Mouse (Mus musculus) embryonic fibroblast, embryonic 13.5 days (primary cell): ENCODE measurements around the gene Ier3. TPM values are rescaled to one million over a fixed set of nuclear protein-coding genes. Genes with fewer than 3 reads are reported as not detected.

Experiments
- H3K27ac ChIP-seq: 2 replicates; pipeline ENCODE4 v1.5.1; 2012; ENCODE audit warnings: low read length, control low read depth, inconsistent platforms; ENCODE audit not compliant: insufficient read depth
- H3K4me1 ChIP-seq: 2 replicates; pipeline ENCODE4 v1.6.1; 2011; ENCODE audit warnings: low read length; ENCODE audit not compliant: control insufficient read depth, insufficient read depth
- H3K4me3 ChIP-seq: 2 replicates; pipeline ENCODE4 v1.5.1; 2011; ENCODE audit warnings: mild to moderate bottlenecking, control low read depth, low read length; ENCODE audit not compliant: insufficient read depth
- CTCF ChIP-seq: IDR thresholded peaks from 2 replicates; pipeline ENCODE4 v1.5.1; 2011; ENCODE audit warnings: mild to moderate bottlenecking, control low read depth, low read length, moderate library complexity, borderline replicate concordance; ENCODE audit not compliant: insufficient read depth
- POLR2A ChIP-seq: IDR thresholded peaks from 2 replicates; pipeline ENCODE4 v1.6.1; 2011; ENCODE audit warnings: low read depth, mild to moderate bottlenecking, control low read depth, low read length, moderate library complexity
- polyA plus RNA-seq: library from polyadenylated mRNA; stranded (reverse); fragments of >200 nt; gene quantifications from 2 replicates; pipeline ENCODE4 v1.2.4, GENCODE M21; 2011; ENCODE audit warnings: low read depth; ENCODE audit not compliant: missing spikeins, insufficient read length

Ier3 gene
- polyA plus RNA-seq, 1 experiment, result 82.6 TPM

DNA sequence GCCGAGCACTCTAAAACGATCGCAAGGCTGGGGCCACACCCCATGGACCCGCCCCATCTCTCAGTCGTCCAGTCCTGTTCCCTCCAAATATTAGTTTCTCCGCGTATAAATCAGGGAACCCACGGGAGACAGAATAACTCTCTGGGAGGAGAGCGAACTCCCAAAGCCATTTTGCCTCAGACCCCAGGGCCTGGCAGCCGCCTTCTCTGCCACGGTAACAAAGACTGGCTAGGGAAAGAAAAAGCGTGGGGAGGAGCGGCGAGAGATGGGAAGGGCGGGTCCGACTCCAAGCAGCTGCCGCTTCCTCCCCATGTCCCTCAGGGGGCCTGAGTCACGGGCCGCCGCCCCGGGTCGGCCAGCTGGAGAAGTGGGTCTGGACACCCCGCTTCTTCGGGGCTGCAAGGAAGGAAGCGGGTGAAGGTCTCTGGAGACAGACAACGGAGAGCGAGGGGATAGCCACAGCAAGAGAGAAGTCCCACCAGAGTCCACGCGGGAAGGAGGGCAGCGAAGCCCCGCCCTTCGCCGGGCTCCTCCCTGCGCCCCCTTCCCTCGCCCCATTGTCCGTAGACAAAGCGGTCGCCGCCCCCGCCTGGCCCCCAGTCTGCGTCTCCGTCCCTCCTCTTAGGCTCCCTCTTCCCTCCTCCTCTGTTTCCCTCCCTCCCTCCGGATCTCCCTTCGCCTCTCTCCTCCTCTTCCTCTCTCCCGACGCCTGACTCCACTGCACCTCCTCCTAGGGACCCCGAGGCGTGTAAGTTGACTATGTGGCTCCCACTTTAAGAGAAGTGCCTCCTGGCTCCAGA, 44.2 kb downstream of the Ier3 start, which contains the start of gene Ppp1r18:
TSS of gene Ppp1r18 (plus strand) at position 113 of the 800 bp plus-strand sequence.
- TF ChIP-seq POLR2A (peak; percentile 88), CTCF (no peak)
- Histone ChIP-seq H3K27ac (peak within 1 kb of the TSS; percentile 99), H3K4me1 (peaks cover 9% of the 10 kb centered on the region), H3K4me3 (peak within 1 kb of the TSS; percentile 95)

DNA sequence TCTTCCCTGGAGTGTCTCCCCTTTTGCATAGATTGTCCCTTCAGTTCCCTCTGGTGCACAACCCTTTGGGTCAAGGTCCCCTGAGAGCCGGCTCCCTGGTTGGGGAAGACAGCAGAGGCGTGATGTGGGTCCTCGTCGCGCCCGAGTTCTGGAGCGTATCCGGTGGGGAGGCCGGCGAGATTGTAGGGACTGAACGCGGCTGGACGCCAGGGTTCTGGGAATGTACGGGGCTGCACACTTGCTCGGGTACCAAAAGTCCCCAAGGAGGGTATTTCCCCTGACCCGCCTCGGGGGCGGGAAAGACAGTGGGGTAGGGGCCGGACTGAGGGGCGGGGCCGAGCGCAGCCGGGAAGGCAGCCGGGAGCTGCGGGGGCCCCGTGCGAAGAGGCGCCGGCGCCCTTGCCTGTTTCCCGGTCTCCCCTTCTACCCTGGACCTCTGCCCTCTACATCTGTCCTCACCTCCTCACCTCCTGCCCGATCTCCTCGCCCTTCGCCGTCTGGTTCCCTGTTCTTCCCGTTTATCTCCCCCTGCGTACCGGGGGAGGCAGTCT, 44.9 kb downstream of the Ier3 start:
- peak overlapping the region; percentile 95 for H3K4me3 ChIP-seq
- peak overlapping the region; percentile 99 for H3K27ac ChIP-seq
- TF ChIP-seq POLR2A (peak; percentile 77), CTCF (no peak)
- H3K4me1 ChIP-seq, result peaks cover 9% of the 10 kb centered on the region

DNA sequence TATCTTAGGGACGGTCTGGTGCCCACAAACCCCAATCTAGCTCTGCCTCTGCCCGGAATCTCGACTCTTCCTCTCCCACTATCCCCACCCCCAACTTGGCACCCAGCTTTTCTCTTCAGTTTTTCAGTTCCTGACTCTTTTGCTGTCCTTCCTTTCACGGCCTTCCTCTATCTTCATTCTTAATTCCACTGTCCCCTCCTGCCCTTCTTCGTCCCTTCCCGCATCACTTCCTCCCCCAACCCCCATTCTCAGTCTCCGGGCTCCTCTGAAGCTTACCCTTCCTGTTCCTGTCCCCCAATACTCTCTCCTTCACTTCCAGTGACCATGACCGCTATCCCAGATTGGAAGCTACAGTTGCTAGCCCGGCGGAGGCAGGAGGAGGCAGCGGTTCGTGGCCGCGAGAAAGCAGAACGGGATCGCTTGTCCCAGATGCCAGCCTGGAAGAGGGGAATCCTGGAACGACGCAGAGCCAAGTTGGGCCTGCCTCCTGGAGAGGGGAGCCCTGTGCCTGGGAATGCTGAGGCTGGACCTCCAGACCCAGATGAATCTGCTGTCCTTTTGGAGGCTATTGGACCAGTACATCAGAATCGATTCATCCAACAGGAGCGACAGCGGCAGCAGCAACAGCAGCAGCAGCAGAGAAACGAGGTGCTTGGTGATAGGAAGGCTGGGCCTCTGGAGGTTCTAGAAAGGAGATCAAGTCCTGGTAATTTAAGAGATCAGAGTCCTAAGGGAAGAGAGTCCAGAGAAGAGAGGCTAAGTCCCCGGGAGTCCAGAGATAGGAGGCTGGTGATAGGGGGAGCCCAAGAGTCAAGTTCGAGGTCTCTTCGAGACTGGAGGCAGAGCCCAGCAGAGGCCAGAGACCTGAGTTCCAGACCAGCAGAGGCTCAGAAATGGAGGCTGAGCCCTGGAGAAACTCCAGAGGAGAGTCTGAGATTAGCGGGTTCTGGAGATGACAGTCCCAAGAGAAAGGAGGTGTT, 45.7 kb downstream of the Ier3 start:
- H3K4me3 ChIP-seq, result peak overlapping the region; percentile 95
- peak overlapping the region; percentile 99 for H3K27ac ChIP-seq
- peaks cover 7% of the 10 kb centered on the region; the same call in 1 of the 2 replicates for H3K4me1 ChIP-seq
- TF ChIP-seq POLR2A (0 out of 2 replicates have a peak, but pooled peaks have one; percentile 11), CTCF (no peak)

DNA sequence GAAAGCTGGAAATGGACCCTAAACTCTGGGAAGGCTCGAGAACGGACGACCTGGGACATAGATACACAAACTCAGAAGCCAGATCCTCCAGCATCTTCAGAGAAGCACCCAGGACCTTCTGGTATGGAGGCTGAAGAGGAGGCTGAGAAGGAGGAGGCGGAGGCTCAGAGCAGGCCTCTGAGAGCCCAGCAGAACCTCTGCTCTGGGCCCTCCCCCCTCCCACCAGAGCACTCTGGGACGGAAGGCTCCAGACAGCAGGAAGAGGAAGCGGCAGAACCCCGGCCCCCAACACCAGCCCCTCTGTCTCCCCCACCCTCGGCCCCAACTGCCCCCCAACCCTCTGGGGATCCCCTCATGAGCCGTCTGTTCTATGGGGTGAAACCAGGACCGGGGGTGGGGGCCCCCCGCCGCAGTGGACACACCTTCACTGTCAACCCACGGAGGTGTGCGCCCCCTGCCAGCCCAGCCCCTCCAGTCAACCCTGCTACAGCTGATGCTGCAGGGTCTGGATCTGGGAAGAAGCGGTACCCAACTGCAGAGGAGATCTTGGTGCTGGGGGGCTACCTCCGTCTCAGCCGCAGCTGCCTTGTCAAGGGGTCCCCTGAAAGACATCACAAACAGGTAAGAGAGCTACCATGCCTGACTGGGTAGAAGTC, 46.8 kb downstream of the Ier3 start:
- Histone ChIP-seq H3K4me3 (peak overlapping the region; percentile 95), H3K27ac (peak overlapping the region; percentile 99), H3K4me1 (peaks cover 11% of the 10 kb centered on the region)
- no peak for TF ChIP-seq CTCF
- TF ChIP-seq POLR2A, result peak; percentile 65

DNA sequence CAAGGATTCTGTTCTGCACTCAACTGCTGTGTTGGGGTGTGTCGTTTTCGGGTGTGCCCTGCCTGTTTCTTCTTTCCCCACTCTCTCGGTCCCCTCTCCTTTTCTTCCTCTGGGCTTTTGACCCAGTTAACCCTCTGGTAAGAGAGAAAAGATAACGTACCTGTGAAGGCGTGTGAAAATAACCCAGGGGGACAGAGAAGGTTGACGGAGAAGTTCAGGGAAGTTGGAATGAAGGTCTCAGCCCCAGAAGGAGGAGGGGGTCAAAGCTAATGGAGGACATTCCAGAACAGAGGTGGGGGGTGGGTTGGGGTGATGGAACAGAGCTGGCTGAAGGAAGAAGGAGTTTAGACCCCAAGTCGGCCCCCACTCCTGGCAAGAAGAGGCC, 47.5 kb downstream of the Ier3 start:
- Histone ChIP-seq H3K4me3 (peak overlapping the region; percentile 95), H3K4me1 (peaks cover 16% of the 10 kb centered on the region), H3K27ac (peak overlapping the region; percentile 97)
- no peak for TF ChIP-seq CTCF
- peak; percentile 37; the same call in 1 of the 2 replicates for TF ChIP-seq POLR2A

DNA sequence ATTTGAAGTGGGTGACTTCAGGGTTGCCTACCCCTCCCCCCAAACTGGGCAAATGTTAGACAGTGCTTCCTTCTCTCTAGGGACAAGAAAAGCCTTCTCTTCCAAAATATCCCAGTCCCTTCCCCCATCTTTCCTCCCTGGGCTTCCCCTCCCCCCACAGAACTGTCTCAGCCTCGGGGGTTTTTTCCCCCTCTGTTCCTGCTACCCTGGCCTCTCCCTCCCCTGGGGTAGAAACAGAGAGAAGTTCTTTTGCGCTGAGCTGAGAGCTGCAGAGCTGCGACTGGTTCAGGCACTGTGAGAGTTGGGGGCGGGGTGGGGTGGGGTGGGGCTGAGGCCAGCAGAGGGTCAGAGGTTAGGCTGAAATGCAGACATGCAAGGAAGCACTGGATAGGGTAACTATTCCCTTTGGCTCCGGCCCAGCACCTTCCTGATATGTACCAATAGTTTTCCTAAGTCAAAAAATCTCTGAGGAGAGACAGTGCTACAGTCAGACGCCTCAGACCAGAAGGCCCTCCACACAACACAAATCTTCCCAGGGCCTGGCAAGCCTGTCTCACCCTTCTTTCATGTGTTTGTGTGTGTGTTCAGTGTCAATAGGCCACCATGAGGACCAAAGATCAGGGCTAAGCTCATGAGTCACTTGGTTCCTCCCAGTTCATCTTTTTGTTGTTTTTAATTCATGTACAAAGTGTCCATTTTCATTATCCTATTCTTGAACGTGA, 48.0 kb downstream of the Ier3 start:
- peak overlapping the region; percentile 95 for H3K4me3 ChIP-seq
- peak overlapping the region; percentile 97 for H3K27ac ChIP-seq
- H3K4me1 ChIP-seq, result peaks cover 17% of the 10 kb centered on the region
- no peak for TF ChIP-seq CTCF
- TF ChIP-seq POLR2A, result no peak; the same call in none of the 2 replicates

DNA sequence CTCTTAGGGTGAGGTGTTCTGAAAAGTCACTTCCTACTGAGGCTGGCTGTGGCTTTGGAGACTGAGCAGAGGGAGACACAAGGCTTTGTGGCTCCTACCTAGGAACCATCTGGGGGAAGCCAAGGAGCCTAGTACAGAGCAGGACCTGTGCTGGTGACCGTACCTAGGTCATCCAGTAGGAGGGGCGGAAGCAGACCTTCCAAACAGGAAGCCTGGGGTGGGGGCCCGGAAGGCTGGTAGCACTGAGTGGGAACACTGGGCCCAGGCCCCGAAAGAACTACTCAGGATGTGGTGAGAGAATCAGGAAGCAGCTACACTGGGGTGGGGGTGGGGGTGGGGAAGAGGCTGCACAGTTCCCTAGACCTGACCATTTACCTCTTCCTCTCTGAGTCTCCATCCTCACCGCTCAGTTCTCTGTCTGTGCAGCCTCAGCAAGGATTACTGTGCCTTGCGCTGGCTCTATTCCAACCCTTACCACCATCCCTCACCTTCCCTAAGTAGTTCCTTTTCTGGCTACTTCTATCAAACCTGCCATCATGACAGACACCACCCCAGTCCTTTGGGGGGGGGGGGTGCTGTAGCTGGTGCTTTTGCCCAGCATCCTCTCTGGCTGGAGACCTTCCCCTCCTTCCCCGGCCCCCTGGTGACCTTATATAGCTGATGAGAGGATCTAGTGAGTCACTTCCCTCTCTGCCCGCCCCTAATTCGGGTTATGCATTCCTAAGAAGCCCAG, 48.8 kb downstream of the Ier3 start:
- Histone ChIP-seq H3K4me1 (peaks cover 12% of the 10 kb centered on the region), H3K27ac (peak overlapping the region; percentile 97), H3K4me3 (peak overlapping the region; percentile 95)
- peak; percentile 49 for TF ChIP-seq POLR2A
- no peak for TF ChIP-seq CTCF

DNA sequence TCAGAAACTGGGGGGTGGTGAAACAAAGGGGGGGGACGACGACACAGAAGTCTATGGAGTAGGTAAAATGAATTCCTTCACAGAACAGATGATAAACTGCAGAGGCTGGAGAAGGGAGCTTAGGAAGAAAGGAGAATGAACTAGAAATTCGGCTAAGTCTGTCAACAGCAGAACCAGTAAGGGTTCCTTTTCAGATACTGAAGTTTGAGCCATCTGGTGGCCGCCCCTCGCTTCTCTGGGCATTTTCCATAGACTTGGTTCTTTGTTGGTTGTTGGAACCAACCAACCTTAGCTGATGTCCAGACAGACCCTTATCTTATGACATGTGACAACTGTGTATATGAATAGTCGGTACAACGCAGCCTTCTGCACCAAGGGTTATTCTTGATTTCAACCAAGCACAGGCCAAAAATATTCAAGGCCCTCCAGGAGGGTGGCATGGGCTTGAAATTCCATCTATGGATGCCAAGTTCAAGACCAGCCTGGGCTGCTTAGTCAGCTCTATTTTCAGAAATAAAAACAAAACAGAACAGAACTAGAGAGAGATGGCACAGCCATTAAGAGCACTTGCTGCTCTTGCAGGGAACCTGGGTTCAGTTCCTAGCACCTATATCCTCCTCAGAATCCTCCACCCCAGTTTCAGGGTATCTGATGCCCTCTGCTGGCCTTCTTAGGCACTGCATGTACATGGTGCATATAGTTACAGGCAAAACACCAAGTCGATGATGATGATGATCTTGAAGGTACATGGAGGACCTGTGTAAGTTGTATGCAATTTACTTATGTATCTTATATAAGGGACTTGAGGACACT, 49.6 kb downstream of the Ier3 start:
- peak overlapping the region; percentile 24 for H3K4me3 ChIP-seq
- H3K27ac ChIP-seq, result peak overlapping the region; percentile 97
- TF ChIP-seq CTCF (no peak), POLR2A (peak; percentile 15; the same call in 1 of the 2 replicates)
- H3K4me1 ChIP-seq, result peaks cover 12% of the 10 kb centered on the region

Other genes with a start within 250 kb of the Ier3 start
- gene Sfta2, start 220.1 kb upstream of the Ier3 start, polyA plus RNA-seq, result not detected in 2 replicates
- not detected in 2 replicates for gene Gm9573, start 195.0 kb upstream of the Ier3 start, polyA plus RNA-seq
- 0.18 and 0.19 TPM in 2 replicates for gene Mucl3, start 178.0 kb upstream of the Ier3 start, polyA plus RNA-seq
- gene Vars2, start 154.1 kb upstream of the Ier3 start, polyA plus RNA-seq, result 12.3 and 14.3 TPM in 2 replicates
- gene Gtf2h4, start 147.9 kb upstream of the Ier3 start, polyA plus RNA-seq, result 28.7 and 40.5 TPM in 2 replicates
- gene Ddr1, start 117.1 kb upstream of the Ier3 start, polyA plus RNA-seq, result 42.9 and 46.3 TPM in 2 replicates
- gene Flot1, start 1.5 kb downstream of the Ier3 start, polyA plus RNA-seq, result 66.3 and 78.7 TPM in 2 replicates
- gene Tubb5, start 16.6 kb downstream of the Ier3 start, polyA plus RNA-seq, result 856 and 947 TPM in 2 replicates
- gene Mdc1, start 19.8 kb downstream of the Ier3 start, polyA plus RNA-seq, result 30.4 and 31.8 TPM in 2 replicates
- gene Nrm, start 39.6 kb downstream of the Ier3 start, polyA plus RNA-seq, result 9.8 and 15.5 TPM in 2 replicates
- gene Ppp1r18, start 43.9 kb downstream of the Ier3 start, polyA plus RNA-seq, result 92.1 and 115 TPM in 2 replicates
- gene Dhx16, start 58.1 kb downstream of the Ier3 start, polyA plus RNA-seq, result 40.5 and 41.1 TPM in 2 replicates
- gene 2310061I04Rik, start 75.7 kb downstream of the Ier3 start, polyA plus RNA-seq, result 29.0 and 37.3 TPM in 2 replicates
- gene Atat1, start 88.4 kb downstream of the Ier3 start, polyA plus RNA-seq, result 31.8 and 34.7 TPM in 2 replicates
- 86.9 and 89.8 TPM in 2 replicates for gene Mrps18b, start 94.7 kb downstream of the Ier3 start, polyA plus RNA-seq
- gene Ppp1r10, start 94.8 kb downstream of the Ier3 start, polyA plus RNA-seq, result 58.6 and 67.3 TPM in 2 replicates
- 90.7 and 95.8 TPM in 2 replicates for gene Abcf1, start 148.1 kb downstream of the Ier3 start, polyA plus RNA-seq
- 40.0 and 40.9 TPM in 2 replicates for gene Gnl1, start 158.2 kb downstream of the Ier3 start, polyA plus RNA-seq
- 30.8 and 31.4 TPM in 2 replicates for gene Prr3, start 158.6 kb downstream of the Ier3 start, polyA plus RNA-seq
- not detected in 2 replicates for gene H2-T24, start 198.9 kb downstream of the Ier3 start, polyA plus RNA-seq
- gene H2-T23, start 211.2 kb downstream of the Ier3 start, polyA plus RNA-seq, result 15.8 and 21.7 TPM in 2 replicates
- gene H2-T22, start 221.1 kb downstream of the Ier3 start, polyA plus RNA-seq, result 50.4 and 54.1 TPM in 2 replicates
- not detected in 2 replicates for gene Gm6034, start 221.3 kb downstream of the Ier3 start, polyA plus RNA-seq
- gene Gm11127, start 236.7 kb downstream of the Ier3 start, polyA plus RNA-seq, result not detected in 2 replicates